Mouse (Mus musculus): Measurements from ENCODE around the gene Aprt.

- TF ChIP-seq POLR2A (IDR thresholded peaks at IDR 0.05; ENCODE audit: extremely low read depth, insufficient read depth, low read length) (no peak), CTCF (IDR thresholded peaks at IDR 0.05; ENCODE audit: extremely low read depth, insufficient read depth, low read length) (no peak)
Measured at GRCm38 (mm10) chr8:122585411-122585891, 8.7 kb upstream of the Aprt start.
